Mouse (Mus musculus) heart, adult 2 months (tissue): ENCODE measurements at regions not wholly inside any gene's neighbourhood (a gene's known extent, or its start where the extent isn't known, plus 50 kb on each side); places are given as distances from the start of the nearest gene placed in this dataset.

ENCODE experiments used
- DNase-seq, 2 experiments: peaks; one replicate each; pipeline ENCODE4 v3.0.0; 2021
- H3K27ac ChIP-seq: fragments of 200-600 bp; 2 replicates; pipeline ENCODE4 v1.8.1; 2022
- H3K27me3 ChIP-seq: fragments of 200-500 bp; 2 replicates; pipeline ENCODE4 v1.6.1; 2012; ENCODE audit warnings: mild to moderate bottlenecking, low read length, inconsistent platforms, mixed read lengths; ENCODE audit not compliant: control insufficient read depth, insufficient read depth
- H3K36me3 ChIP-seq: fragments of 200-500 bp; 2 replicates; pipeline ENCODE4 v1.6.1; 2012; ENCODE audit warnings: low read length, inconsistent platforms; ENCODE audit not compliant: control insufficient read depth, insufficient read depth
- H3K4me1 ChIP-seq: fragments of 200-500 bp; 2 replicates; pipeline ENCODE4 v1.6.1; 2011; ENCODE audit warnings: low read length; ENCODE audit not compliant: control insufficient read depth, insufficient read depth
- H3K4me3 ChIP-seq: fragments of 200-600 bp; 2 replicates; pipeline ENCODE4 v1.8.1; 2022
- H3K79me2 ChIP-seq: fragments of 200-500 bp; replicated peaks from 2 replicates; pipeline ENCODE4 v1.6.1; 2012; ENCODE audit warnings: mild to moderate bottlenecking, inconsistent platforms, low read length, moderate library complexity, mixed read lengths; ENCODE audit not compliant: control insufficient read depth, insufficient read depth
- H3K9ac ChIP-seq: fragments of 200-500 bp; 2 replicates; pipeline ENCODE4 v1.6.1; 2012; ENCODE audit warnings: low read depth, mild to moderate bottlenecking, control low read depth, inconsistent platforms, low read length, mixed read lengths
- CTCF ChIP-seq: fragments of 200-600 bp; IDR thresholded peaks from 2 replicates; pipeline ENCODE4 v1.8.1; 2022; ENCODE audit warnings: antibody characterized with exemption, mild to moderate bottlenecking, moderate library complexity
- EP300 ChIP-seq: fragments of 200-500 bp; IDR thresholded peaks from 2 replicates; pipeline ENCODE4 v1.6.1; 2011; ENCODE audit warnings: low read depth, low read length, control low read depth; ENCODE audit not compliant: insufficient read depth
- POLR2A ChIP-seq: fragments of 200-500 bp; IDR thresholded peaks from 2 replicates; pipeline ENCODE4 v1.6.1; 2011; ENCODE audit warnings: mild to moderate bottlenecking, low read depth, low read length, control low read depth; ENCODE audit not compliant: insufficient read depth
- WGBS: fragments of 180-500 bp; shearing (Covaris S2); methylation state at CpG from one replicate; pipeline ENCODE4 v1.1.7; 2018; 5-methylcytosine and 5-hydroxymethylcytosine counted together
- intact Hi-C: fragments of 180-260 bp; cut with DNase I; formaldehyde crosslinking; loops from one replicate; pipeline ENCODE4 v1.15.1; 2025

DNA sequence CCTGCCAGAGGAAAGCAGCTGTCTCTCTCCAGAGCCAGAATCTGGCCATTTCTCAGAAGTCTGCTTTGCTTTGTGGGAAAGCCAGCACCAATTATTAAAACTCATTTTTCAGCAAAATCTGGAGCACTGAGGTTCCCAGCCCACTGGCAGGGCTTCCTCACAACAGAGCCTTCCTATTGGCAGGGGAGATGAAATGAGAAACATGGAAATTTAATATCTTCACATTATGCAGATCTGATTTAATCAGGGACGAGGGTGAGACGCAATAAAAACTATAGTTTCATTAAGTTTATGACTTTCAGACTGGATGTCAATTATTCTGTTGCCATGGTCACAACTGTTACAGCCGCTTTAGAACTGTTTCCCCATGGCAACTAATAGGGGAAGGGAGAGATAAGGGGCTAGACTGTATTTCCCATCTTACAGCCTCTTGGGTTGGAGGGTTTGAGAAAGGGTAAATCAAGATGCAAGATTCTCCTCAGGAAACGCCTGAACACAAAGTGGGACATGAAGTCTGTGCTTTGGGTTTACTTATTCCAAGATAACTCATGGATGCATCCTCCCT lies 154.4 kb upstream of the Shisa6 start:
- no peaks in the 10 kb centered on the region for H3K4me1 ChIP-seq
- H3K79me2 ChIP-seq: no peaks in the 10 kb centered on the region
- H3K27me3 ChIP-seq: no peaks in the 10 kb centered on the region
- no peak overlapping the region for H3K4me3 ChIP-seq
- WGBS: 68% methylated on average over 4 of the region's 4 CpGs
- H3K27ac ChIP-seq: no peak overlapping the region
- no peak for DNase-seq
- no peaks in the 10 kb centered on the region for H3K36me3 ChIP-seq
- intact Hi-C loops: no loop called here
- TF ChIP-seq EP300 (no peak), POLR2A (no peak), CTCF (no peak)
- H3K9ac ChIP-seq: no peak overlapping the region

DNA sequence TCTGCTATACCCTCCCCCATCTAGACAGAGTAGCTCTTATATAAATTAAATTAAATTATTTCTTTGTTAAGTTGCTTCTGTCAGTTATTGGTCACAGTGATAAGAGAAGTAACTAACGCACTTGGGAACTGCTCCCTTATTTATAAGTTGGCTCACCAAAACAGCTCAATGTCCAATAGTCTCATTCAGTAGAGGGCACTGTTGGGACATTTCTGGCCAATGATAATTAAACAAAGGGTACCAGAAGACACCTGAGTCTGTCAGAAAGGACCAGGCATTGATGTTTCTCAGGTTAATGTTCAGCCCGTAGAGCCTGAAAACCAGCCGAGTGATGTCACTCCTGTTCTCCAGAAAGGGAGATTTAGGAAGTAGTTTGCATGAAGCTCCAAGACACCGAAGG lies 156.1 kb upstream of the Shisa6 start:
- DNase-seq: no peak
- Histone ChIP-seq H3K4me3 (no peak overlapping the region), H3K27ac (no peak overlapping the region), H3K27me3 (no peaks in the 10 kb centered on the region), H3K79me2 (no peaks in the 10 kb centered on the region), H3K4me1 (no peaks in the 10 kb centered on the region), H3K36me3 (no peaks in the 10 kb centered on the region), H3K9ac (no peak overlapping the region)
- WGBS: 81% methylated on average over 4 of the region's 4 CpGs
- TF ChIP-seq POLR2A (no peak), CTCF (0 out of 2 replicates have a peak, but pooled peaks have one; percentile 6), EP300 (no peak)
- intact Hi-C loops: no loop called here

DNA sequence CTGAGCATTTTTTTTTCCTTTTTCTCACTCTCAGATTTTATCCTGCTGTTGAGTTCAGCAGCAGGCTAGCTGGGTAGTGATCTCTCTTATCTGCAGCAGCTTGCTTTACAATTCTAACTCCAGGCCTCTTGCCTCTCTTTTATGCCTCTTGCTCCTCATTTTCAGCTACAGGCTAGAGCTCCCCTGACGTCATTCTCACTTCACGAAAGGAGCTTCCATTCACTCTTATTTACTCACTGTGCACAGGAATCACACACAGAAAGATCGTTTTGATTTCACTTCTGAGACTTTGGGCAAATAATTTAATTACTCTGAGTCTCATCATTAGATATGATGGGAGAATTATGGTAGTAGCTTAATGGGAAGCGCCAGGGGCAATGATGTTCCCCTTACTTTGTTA lies 158.4 kb upstream of the Shisa6 start:
- H3K4me3 ChIP-seq: no peak overlapping the region
- H3K27ac ChIP-seq: no peak overlapping the region
- no peaks in the 10 kb centered on the region for H3K27me3 ChIP-seq
- intact Hi-C loops: no loop called here
- TF ChIP-seq CTCF: no peak
- no peak for TF ChIP-seq EP300
- no peak for TF ChIP-seq POLR2A
- H3K79me2 ChIP-seq: no peaks in the 10 kb centered on the region
- WGBS: 59% methylated on average over 4 of the region's 4 CpGs
- no peaks in the 10 kb centered on the region for H3K4me1 ChIP-seq
- no peaks in the 10 kb centered on the region for H3K36me3 ChIP-seq
- H3K9ac ChIP-seq: no peak overlapping the region
- no peak for DNase-seq

DNA sequence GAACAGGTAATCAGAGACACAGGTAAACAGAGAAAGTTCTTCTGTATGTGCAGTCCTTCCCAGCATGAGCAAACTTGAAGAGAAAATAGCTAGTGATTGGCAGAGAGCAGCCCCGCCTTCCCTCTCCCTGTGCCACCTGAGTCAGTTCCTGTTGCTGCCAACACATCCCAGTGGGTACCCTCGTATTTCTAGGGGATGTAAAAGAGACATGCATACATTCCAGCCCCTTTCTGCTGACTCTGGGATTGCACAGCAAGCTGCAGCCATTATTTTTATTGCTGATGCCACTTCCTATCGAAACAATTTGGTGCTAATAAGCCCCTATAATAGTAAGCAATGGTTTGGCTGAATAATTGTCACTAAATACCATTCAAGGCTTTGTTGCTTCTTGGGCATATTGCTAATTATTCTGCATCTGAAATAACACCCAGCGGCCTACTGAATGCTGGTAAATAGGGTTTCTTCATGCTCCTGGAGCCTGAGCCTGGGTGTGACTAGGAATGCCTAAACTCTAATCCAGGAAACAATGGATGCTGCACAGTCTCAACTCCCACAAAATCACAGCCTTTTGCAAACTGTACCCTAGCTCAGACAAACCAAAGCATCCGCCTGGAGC lies 169.0 kb upstream of the Shisa6 start:
- intact Hi-C loops: no loop called here
- Histone ChIP-seq H3K9ac (no peak overlapping the region), H3K4me3 (no peak overlapping the region), H3K27ac (no peak overlapping the region), H3K27me3 (no peaks in the 10 kb centered on the region), H3K4me1 (no peaks in the 10 kb centered on the region), H3K36me3 (no peaks in the 10 kb centered on the region), H3K79me2 (no peaks in the 10 kb centered on the region)
- DNase-seq: no peak
- TF ChIP-seq CTCF (no peak), POLR2A (no peak), EP300 (no peak)
- 68% methylated on average over 5 of the region's 5 CpGs for WGBS

DNA sequence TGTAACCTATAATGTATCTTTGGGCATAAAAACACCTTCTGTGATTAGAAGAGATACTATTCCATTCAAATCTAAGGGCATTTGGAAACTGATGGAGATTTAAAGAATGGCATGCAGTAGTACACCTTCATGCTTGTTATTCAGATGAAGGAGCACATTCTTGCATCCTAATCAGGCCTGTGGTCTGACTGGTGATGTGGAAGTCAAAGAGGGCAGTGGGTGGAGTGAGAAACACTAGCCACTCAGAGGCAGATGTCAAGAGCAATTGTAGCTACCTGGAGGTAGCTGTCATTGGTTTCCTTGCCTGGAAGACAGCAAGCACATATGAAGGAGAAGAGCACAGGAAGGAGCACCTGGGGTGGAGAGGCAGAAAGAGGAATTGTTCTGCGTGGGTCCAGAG lies 171.0 kb upstream of the Shisa6 start:
- intact Hi-C loops: no loop called here
- no peaks in the 10 kb centered on the region for H3K79me2 ChIP-seq
- H3K27ac ChIP-seq: no peak overlapping the region
- 53% methylated on average over 1 of the region's 1 CpGs for WGBS
- H3K9ac ChIP-seq: no peak overlapping the region
- no peaks in the 10 kb centered on the region for H3K4me1 ChIP-seq
- H3K36me3 ChIP-seq: no peaks in the 10 kb centered on the region
- no peaks in the 10 kb centered on the region for H3K27me3 ChIP-seq
- no peak overlapping the region for H3K4me3 ChIP-seq
- TF ChIP-seq CTCF (no peak), POLR2A (no peak), EP300 (no peak)
- no peak for DNase-seq

DNA sequence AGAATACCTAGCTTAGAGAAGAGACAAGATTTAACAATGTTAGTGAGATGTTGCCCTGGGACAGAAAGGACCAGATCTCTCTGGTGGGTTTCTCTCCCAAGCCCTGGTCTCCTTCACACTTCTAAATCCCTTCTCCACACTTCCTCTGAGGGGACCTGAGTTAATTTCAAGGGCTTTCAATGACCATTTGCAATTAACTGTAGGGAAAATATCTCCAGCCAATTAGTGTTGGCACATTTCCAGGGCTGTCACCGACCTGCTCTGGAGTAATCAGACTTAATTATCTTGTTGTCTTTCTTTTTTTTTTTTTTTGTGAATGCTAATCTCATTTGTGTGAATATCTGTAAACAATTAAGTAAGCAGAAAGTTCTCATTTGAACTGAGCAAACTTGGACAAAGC lies 166.3 kb upstream of the Pirt start:
- Histone ChIP-seq H3K79me2 (no peaks in the 10 kb centered on the region), H3K27me3 (no peaks in the 10 kb centered on the region), H3K4me3 (no peak overlapping the region), H3K4me1 (no peaks in the 10 kb centered on the region), H3K27ac (no peak overlapping the region), H3K9ac (no peak overlapping the region), H3K36me3 (no peaks in the 10 kb centered on the region)
- no peak for DNase-seq
- 16% methylated on average over 1 of the region's 1 CpGs for WGBS
- TF ChIP-seq CTCF: no peak
- intact Hi-C loops: no loop called here
